Mouse (Mus musculus) thymus, adult 2 months (tissue): ENCODE measurements around the gene Yme1l1. TPM values are rescaled to one million over a fixed set of nuclear protein-coding genes. Genes with fewer than 3 reads are reported as not detected.

ENCODE experiments used
- DNase-seq: peaks from one replicate; pipeline ENCODE4 v3.0.0; 2021
- H3K27ac ChIP-seq: fragments of 200-500 bp; 2 replicates; pipeline ENCODE4 v1.5.1; 2012; ENCODE audit warnings: low read length, control low read depth; ENCODE audit not compliant: control insufficient read depth, insufficient read depth
- H3K27me3 ChIP-seq: fragments of 200-500 bp; 2 replicates; pipeline ENCODE4 v1.6.1; 2012; ENCODE audit warnings: mild to moderate bottlenecking, low read length, moderate library complexity, mixed read lengths; ENCODE audit not compliant: control insufficient read depth, insufficient read depth
- H3K36me3 ChIP-seq: fragments of 200-500 bp; 2 replicates; pipeline ENCODE4 v1.6.1; 2012; ENCODE audit warnings: mild to moderate bottlenecking, low read length, moderate library complexity; ENCODE audit not compliant: control insufficient read depth, insufficient read depth
- H3K4me1 ChIP-seq: fragments of 200-500 bp; replicated peaks from 2 replicates; pipeline ENCODE4 v1.6.1; 2012; ENCODE audit warnings: low read length; ENCODE audit not compliant: control insufficient read depth, insufficient read depth
- H3K4me3 ChIP-seq: fragments of 200-500 bp; 2 replicates; pipeline ENCODE4 v1.5.1; 2012; ENCODE audit warnings: mild to moderate bottlenecking, low read length, control low read depth, moderate library complexity; ENCODE audit not compliant: control insufficient read depth, insufficient read depth
- CTCF ChIP-seq: fragments of 200-500 bp; IDR thresholded peaks from 2 replicates; pipeline ENCODE4 v1.5.1; 2012; ENCODE audit warnings: mild to moderate bottlenecking, control low read depth, low read length, moderate library complexity, borderline replicate concordance; ENCODE audit not compliant: control insufficient read depth, poor library complexity, insufficient read depth; ENCODE audit errors: extremely low read depth
- POLR2A ChIP-seq: fragments of 200-500 bp; IDR thresholded peaks from 2 replicates; pipeline ENCODE4 v1.6.1; 2012; ENCODE audit warnings: mild to moderate bottlenecking, low read length, control low read depth, moderate library complexity; ENCODE audit not compliant: control insufficient read depth, poor library complexity, insufficient read depth; ENCODE audit errors: extremely low read depth
- WGBS: fragments of 180-500 bp; shearing (Covaris S2); methylation state at CpG from one replicate; pipeline ENCODE4 v1.1.7; 2018; 5-methylcytosine and 5-hydroxymethylcytosine counted together
- polyA plus RNA-seq: library from polyadenylated mRNA; depleted of rRNA; stranded (reverse); fragments of >200 nt; gene quantifications from 2 replicates; pipeline ENCODE4 v1.2.3, GENCODE M21; 2012; rRNA removed

Gene Yme1l1
- polyA plus RNA-seq, 1 experiment = 8.0 TPM

GRCm38 (mm10) chr2:23234065-23234773 is 78.0 kb downstream of the Yme1l1 start:
- Histone ChIP-seq H3K36me3 (no peaks in the 10 kb centered on the region), H3K4me3 (no peak overlapping the region), H3K4me1 (no peaks in the 10 kb centered on the region), H3K27me3 (no peaks in the 10 kb centered on the region), H3K27ac (no peak overlapping the region)
- no peak for TF ChIP-seq CTCF
- TF ChIP-seq POLR2A = no peak
- DNase-seq = no peak
- WGBS = 1% methylated on average over 44 of the region's 50 CpGs

Other genes with a start within 250 kb of the Yme1l1 start
- gene Abi1, start 116.1 kb upstream of the Yme1l1 start, polyA plus RNA-seq = 138 and 148 TPM in 2 replicates
- gene Acbd5, start 88.2 kb upstream of the Yme1l1 start, polyA plus RNA-seq = 8.8 and 11.5 TPM in 2 replicates
- 1.6 and 1.9 TPM in 2 replicates for gene Mastl, start 345 bp upstream of the Yme1l1 start, polyA plus RNA-seq
- not detected in 2 replicates for gene 4931423N10Rik, start 51.1 kb downstream of the Yme1l1 start, polyA plus RNA-seq
- gene Nxph2, start 164.9 kb downstream of the Yme1l1 start, polyA plus RNA-seq = not detected in 2 replicates